Mouse (Mus musculus): ENCODE data around the gene Smoc1. TPM values are rescaled to one million over a fixed set of nuclear protein-coding genes. Genes with fewer than 3 reads are reported as not detected.
A peak's percentile ranks its signal among the peaks of the same experiment; 100 is the strongest.

The Smoc1 gene
- total RNA-seq, 4 experiments from 2014 or later = 7.4 to 12.4 (median 10.1) TPM

DNA sequence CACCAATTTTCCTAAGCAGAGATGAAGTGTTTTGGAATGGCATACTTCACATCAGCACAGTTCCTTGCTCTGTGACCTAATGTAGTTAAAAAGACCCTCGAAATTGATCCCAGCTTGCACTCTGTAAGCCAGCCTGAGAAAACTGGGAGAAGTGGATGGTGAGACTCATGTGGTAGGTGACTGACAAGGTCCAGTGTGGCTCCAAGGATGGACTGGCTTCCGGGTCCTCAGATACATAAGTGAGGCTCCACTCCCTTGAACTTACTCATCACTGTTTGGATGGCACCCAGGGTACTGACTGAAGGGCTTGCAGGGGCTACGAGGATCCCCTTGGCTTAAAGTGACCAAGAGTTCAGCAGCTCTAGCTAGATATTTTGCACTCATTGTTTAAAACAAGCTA lies 137.0 kb downstream of the Smoc1 start:
- DNase-seq (ENCODE audit: low spot score in 2 of 2) = no peak

DNA sequence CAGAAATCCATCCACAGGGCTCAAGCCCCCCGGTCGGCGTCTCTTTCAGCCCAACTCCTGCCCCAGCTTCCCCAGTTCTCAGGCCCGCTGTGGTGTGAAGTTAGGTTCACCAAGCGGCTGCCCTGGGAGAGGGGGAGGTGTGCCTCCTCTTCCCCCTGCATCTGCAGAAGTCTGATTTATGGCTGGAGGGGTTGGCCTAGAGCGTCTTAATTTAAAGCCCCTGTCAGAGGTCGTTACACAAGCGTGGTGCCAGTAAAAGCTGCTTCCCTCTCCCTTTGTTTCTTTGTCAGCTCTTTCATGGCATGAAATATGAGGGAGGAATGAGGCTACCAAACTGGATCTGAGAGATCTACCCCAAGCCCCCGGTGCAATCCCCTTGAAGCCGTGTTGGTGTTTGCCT lies 139.5 kb downstream of the Smoc1 start:
- no peak for DNase-seq (ENCODE audit: low spot score in 2 of 2)

DNA sequence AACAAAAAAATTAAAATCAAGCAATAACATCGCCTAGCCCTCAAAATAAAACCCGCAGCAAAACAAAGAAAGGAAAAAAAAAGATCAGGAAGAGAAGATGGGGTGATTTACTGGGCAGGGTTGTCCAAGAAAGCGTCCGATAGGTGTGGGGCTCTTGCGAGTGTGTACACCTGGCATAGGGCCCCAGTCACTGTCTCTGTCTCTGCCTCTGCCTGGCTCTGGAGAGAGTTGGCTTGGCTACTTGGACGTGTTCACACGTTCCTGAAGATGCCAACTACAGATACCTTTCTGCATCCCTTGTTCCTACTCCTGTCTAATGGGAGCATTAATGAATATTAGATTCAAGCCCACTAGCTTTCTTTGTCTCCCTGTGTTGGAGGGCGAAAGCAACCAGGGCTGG lies 140.0 kb downstream of the Smoc1 start:
- DNase-seq (ENCODE audit: low spot score in 2 of 2) = no peak

DNA sequence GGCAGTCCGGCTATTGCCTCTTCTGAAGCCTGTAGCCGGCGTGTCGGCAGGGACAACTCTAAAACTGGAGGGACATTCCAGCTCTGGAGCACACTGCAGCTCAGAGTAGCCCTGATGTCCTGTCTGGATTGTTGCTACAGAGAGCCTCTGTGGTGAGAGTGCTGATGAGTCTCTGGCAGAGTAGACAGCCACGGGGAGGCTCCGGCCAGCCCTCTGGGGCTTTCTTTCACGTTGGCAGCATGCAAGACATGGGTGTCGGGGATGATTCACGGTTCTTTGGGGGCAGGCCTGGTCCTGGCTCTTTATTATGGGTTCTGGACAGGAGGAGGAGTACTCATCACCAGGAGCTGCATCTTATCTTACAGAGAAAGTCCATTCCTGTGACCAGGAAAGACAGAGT lies 140.5 kb downstream of the Smoc1 start:
- no peak for DNase-seq (ENCODE audit: low spot score in 2 of 2)

DNA sequence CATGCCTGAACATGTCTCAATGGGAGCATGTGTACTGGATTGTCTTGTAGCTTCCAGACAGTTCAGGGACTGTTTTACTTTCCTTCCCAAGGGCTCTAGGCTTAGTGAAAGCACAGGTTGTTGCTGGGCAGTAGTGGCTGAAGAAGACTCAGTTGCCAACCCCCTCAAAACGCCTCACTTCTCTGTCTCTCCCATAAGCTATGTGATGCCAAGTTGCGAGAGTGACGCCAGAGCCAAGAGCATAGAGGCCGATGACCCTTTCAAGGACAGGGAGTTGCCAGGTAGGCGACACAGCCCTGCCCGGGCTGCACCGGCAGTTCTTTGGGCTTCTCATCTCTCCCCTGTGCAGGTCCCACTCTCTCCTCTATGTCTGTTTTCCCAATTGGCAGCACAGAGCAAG lies 141.4 kb downstream of the Smoc1 start:
- no peak for DNase-seq (ENCODE audit: low spot score in 2 of 2)

DNA sequence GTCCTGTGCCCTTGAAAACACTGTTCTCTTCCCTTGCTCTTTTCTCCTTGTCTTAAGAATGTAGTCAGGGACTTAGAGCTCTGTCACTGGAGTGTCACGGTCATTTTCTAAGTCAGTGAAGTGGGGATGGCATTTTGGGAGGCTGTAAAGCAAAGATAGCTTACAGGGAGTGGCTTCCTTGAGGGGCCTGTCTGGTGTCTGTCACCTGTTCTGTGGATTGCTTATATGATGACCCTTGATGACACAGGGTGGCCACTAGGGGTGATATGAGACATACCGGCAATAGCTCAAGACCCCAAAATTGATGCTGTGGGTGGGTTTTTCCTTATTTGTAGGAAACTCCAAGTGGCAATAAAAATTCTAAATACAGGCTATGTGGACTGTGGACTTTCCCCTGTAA lies 141.9 kb downstream of the Smoc1 start:
- DNase-seq (ENCODE audit: low spot score in 2 of 2) = no peak

DNA sequence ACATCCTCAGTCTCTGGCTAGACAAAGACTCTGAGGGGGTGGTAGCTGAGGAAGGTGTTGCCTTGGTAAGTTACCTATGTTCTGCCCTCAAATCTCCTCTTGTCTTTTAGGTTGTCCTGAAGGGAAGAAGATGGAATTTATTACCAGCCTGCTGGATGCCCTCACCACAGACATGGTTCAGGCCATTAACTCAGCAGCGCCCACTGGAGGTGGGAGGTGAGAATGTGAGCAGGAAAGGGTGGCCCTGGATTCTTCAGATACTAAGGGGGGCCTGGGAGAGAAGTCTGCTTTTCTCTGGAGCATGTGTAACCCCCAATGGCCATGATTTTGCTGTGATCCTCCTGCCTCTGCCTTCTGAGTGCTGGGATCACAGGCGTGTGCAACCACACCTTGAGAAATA lies 143.5 kb downstream of the Smoc1 start:
- no peak for DNase-seq (ENCODE audit: low spot score in 2 of 2)

DNA sequence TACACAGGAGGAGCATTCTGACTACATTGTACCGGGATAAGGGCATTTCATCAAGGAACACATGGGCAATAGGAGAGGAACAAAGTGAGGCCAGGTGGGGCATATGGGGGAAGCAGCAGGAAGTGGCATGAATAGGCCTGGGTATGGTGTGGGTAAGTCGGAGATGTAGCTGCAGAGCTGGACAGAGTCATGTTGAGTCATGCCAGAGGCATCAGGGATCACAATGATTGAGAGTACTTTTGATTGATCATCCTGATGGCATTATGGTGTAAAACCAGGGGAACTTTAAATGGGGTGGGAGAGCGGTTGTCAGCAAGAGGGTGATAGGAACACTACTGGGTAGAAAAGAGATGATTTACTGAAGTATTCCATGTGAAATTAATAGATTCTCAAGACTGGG lies 146.4 kb downstream of the Smoc1 start:
- no peak for DNase-seq (ENCODE audit: low spot score in 2 of 2)

DNA sequence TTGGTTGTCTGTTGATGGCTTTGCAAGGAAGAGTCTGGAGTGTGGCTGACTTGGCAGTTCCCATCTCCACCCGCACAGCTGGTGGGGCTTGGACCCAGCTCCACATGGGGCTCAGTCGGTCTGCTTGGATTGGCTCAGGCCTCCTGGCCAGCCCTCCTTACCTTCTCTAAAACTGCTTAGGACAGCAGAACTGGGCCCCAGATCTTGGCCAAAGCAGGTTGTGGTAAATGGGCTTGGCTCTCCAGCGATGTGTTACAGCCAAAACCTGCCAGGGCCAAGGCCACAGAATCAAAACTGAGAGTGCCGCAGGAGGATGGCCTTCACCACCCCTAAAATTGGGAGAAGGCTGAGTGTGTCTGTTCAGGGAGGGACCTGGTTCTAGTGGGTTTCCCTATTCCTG lies 147.3 kb downstream of the Smoc1 start:
- no peak for DNase-seq (ENCODE audit: low spot score in 2 of 2)

DNA sequence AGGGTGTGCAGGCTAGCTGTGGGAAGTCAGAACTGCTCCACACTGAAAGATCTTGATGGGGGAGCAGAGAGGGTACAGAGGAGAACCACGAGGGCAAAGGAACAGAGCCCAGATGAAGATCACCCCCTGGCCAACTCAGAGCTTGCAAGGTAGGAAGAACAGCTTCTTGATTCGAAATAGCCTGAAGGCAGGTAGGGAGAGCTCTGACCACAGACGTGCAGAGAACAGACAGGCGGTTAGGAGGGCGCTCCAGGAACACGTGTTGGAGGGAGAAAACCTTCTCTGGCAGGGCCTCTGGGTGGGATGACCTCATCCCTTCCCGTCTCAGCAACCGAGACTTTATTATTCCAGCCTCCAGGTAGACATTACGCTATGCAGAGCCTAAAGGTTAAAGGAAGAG lies 148.6 kb downstream of the Smoc1 start:
- no peak for DNase-seq (ENCODE audit: low spot score in 2 of 2)

DNA sequence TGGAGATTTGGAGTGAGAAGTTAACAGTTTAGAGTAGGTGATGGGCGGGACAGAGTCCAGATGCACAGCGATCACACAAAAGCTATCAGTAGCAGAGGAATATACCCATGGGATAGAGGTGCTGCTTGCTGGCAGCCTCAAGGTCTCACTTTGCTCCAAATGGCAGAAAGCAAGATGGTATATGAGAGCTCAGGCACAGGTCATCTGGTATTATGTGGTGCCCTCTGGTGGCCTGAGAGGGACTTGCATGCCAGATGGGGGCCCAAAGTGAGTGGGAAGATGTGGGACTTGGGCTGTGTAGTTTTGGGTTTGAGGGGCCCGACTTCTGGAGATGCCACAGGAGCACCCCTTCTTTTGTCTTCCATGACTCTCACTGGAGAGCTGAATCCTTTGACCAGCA lies 155.5 kb downstream of the Smoc1 start:
- DNase-seq (ENCODE audit: low spot score in 2 of 2) = peak; percentile 25 to 67

DNA sequence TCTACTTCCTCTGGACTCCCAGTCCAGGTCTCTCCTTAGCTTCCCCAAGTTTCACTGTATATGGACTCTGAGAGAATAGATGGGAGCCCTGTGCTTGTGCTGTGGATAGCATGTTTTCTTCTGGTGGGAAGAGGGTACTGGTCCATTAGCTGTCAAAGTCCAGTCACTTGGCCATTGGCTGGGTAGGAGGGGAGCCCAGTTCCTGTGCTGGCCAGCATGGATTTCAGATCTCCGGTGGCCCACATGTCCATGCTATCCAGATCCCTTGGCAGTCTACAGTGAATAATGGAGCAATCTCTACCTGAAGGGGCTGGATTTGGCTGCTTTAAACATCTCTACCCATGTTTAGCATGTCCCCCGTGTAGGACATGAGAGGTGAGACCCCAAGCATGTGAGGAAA lies 158.4 kb downstream of the Smoc1 start:
- DNase-seq (ENCODE audit: low spot score in 2 of 2) = no peak

DNA sequence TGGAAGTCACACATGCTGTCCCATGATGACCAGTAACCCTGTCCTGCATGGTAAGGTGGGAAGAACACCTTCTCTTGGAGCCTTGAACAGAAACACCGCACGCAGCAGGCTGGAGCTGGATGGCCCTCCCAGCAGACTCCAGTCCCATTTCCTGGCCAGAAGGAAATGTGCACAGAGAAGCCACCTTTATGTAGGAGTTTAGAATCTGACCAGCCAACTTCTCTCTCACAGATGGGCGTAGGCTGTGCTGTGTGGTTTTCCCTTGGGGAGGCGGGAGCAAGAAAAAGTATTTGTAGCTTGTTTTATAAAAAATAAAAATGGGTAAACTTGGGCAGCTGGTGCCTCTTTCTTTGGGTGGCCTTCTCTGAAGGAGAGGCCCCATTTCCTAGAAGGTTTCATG lies 159.5 kb downstream of the Smoc1 start:
- peak; percentile 6 to 78 for DNase-seq (ENCODE audit: low spot score in 2 of 2)

DNA sequence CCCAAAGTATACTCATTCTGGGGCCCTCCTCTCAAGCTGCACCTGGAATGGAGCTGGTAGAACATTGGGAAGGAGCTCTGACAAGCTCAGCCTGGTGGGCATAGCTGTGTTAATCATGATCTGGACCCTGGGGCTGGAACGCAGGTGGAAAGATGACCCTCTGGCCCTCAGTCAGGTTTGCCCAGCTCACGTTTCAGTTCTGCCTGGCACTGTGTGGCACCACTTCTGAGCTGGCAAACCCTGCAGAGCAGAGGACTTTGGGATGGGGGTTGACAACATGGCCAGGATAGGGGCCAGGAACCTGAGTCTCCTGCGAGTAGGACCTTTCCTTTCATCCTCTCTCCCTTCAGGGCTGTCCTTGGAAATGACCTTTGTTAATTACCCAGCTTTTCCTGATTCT lies 160.1 kb downstream of the Smoc1 start:
- no peak for DNase-seq (ENCODE audit: low spot score in 2 of 2)

DNA sequence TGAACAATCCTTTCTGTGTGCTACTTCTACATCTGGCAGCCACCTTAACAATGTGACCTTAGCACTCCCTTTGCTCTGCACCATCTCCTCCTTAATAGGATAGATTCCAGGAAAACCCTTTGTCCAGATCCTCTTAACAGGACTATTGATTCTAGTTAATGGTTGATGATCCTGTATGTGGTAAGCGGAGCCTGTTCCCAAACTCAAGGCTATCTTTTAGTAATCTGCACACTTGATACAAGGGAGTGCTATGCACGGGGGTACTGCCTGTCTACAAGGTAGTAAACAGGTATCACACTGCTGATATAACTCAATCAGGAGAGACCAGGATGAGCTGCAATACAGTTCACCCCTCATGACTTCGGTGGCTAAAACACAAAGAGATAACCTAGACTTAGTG lies 161.8 kb downstream of the Smoc1 start:
- no peak for DNase-seq (ENCODE audit: low spot score in 2 of 2)

DNA sequence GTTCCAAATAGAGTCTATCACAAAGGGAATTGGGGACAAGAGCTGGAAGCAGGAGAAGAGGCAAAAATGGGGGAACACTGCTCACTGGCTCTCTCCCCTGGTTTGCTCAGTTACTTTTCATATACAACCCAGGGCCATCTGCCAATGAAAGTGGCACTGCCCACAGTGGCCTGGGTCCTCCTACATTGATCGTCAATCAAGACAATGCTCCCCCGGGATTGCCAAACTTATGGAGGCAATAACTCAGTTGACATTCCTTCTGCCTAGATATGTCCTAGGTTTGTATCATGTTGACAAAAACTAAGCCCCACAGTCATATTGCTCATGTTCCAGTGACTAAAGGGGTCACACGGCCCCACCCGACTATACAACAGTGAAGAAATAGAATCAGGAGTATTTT lies 162.4 kb downstream of the Smoc1 start:
- DNase-seq (ENCODE audit: low spot score in 2 of 2) = no peak

DNA sequence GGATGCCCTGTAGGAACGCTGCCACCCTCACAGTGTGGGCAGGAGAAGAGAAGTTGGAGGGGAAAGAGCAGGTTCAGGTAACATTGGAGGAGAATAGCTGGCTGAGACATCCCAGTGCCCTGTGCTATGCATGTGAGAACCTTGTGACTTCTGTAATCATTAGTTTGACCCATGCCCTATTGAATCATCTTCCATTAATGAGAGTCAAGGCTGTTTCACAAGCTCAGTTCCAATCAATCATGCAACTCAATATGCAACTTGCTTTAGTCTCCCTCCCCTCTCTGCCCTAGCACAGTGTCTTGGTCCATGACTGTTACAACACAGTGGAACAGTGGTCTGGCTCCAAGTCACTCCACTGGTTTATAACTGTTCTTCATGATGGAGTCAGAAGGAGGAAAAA lies 163.0 kb downstream of the Smoc1 start:
- DNase-seq (ENCODE audit: low spot score in 2 of 2) = no peak

DNA sequence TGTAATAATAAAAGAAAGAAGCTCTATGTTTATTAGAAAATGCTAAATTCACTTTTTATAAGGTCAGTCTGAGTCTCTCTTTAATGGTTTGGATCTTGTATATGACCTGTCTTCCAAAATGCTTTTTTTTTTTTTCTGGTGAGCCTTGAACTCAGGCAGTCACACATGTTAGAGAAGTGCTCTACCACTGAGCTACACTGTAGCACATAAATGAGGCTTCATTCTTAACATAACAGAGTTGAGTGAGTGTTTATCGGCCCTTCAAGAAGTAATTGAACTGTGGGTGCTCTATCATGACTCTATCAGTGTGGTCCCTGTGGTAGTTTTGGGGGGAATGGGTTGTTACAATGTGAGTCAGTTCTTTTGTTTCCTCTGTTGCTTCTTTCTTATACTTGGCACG lies 167.4 kb downstream of the Smoc1 start:
- DNase-seq (ENCODE audit: low spot score in 2 of 2) = no peak

DNA sequence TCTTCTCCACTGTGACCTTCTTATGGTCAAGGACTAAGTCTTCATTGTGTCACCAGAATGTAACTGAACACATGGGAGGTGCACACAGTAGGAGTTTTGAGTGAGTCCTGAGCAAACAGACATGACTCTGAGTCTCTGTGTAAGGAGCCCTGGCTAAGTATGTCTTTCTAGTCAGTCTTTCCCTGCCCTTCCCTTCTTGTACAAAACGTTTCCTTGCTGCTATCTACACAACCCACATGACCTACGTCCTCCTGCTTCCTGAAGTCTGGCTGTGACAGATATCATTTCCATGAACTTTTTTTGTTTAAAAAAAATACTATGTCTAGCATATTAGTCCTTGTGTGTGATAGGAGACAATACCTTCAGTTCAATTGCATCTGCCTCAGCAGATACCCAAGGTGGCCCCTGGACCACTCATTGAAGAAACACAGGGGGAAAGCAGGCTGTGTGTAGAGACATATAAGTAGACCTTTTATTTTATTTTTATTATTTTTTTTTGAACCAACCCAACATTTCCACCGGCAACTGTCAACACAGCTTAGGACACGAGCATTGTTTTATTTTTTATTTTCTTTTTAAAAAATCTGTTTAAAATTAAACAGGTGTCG lies 171.0 kb downstream of the Smoc1 start:
- no peak for DNase-seq (ENCODE audit: low spot score in 2 of 2)

DNA sequence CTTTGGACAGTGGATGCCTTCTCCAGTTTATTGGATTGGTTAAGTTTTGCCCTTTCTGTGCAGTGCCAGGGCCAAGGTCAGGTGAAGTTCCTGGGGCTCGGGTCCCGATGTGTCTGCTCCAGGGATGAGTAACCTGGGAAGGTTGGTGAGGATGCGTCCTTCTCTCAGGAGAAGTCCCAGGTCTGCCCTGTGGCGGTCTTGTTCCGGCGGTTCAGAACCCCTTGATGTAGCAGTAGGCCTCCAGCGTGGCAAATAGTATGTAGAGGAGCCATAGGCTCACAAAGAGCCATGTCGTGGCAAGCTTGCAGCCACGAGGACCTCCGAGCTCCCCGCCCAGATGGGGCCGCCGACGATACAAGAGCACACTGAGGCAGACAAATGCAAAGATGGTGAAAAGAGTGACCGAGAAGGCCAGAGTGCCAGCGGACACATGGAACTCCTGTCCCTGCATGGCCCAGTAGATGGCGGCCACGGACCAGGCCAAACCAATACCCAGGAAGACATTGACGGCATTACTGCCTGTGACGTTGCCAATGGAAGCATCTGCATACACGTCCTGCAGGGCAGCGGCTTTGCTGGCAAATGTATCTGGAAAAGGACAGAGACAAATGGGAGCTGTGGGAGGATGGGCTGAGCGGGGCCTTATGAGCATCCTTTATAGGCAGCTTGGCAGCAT lies 172.8 kb downstream of the Smoc1 start:
- peak; percentile 55 to 62 for DNase-seq (ENCODE audit: low spot score in 2 of 2)

DNA sequence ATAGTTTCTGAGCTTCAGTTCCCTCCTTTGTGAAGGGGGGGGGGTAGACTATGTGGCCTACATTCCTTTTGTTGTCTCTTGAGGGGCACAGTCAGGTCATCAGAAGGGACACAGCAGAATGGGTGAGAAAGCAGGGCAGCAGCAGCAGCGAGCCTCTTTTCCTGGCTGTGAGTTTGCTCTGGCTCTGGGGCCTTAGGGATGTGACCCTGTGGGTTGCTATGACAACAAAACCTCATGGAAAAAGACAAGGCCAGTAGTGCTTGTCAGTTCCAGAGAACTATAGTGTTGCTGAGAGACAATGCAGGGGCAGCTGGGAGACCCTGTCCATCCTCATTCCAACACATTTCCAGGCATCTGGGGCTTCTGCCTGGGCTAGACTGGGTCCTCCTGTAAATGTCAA lies 176.6 kb downstream of the Smoc1 start:
- DNase-seq (ENCODE audit: low spot score in 2 of 2) = no peak

DNA sequence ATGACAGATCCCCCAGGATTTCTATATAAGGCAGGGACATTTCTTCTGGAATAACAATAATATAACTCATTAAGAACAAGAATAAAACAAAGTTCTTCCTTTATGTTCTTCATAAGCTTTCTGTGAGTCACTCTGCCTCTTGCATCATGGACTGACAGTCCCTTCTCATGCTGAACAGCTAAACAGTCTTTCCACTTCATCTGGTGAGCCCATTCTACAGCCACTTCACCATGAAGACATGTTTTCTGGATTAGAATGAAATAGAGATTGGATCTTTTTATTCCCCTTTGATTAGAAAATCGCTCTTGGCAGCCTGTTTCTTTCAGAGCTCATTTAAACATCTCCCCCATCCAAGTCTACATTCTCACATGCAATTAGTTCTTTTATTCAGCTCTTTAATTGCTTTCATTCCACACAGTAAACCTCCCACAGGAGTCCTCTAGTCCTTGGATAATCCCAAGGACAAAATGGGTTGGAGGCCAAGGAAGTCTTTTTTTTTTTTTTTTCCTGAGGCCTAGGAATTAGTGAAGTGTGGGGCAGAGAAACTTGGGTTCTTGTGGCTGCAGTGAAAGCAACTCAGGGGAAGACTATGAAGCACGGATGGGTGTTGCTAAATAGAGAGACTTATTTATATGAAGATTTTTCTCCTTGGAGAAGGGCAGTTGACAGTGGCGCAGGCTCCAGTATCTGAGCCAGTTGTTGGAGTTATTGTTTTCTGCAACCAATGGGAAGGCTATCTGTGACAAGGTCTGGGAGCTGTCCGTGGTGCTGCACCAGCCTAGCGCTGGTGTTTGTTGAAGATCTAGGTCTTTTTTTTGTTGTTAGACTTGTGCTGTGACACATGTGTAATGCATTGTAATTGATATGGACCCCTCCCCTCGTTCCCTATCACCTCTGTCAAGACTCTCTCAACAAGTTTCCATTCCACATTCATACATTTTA lies 179.3 kb downstream of the Smoc1 start:
- DNase-seq (ENCODE audit: low spot score in 2 of 2) = no peak

DNA sequence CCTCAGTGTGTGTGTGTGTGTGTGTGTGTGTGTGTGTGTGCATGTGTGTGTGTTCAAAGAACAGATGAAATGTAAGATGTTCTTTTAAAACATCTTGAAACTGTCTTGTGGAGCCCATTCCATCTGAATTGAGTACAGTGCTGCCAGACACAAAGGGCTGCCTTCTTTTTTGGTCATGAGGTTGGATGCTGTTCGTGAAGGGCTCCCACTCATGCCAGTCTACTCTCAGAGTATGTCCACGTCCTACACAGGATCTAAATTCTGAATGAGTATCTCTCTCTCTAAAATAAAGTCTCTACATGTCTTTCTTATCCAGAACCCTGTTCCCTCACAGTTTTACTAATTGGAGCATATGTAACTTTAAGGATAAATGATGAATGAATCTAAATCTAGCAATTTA lies 182.0 kb downstream of the Smoc1 start:
- no peak for DNase-seq (ENCODE audit: low spot score in 2 of 2)

Data from left cerebral cortex, adult 8-10 months (tissue).